Mouse (Mus musculus) cortical plate, adult 2 months (tissue): Measurements from ENCODE around the gene Ranbp9. TPM values are rescaled to one million over a fixed set of nuclear protein-coding genes. Genes with fewer than 3 reads are reported as not detected.

Source experiments
- H3K27ac ChIP-seq: fragments of 200-500 bp; 2 replicates; pipeline ENCODE4 v1.5.1; 2012; ENCODE audit warnings: low read length, control low read depth, inconsistent platforms; ENCODE audit not compliant: insufficient read depth
- H3K4me1 ChIP-seq: fragments of 200-500 bp; 2 replicates; pipeline ENCODE4 v1.6.1; 2011; ENCODE audit warnings: low read length; ENCODE audit not compliant: control insufficient read depth, insufficient read depth
- H3K4me3 ChIP-seq: fragments of 200-500 bp; 2 replicates; pipeline ENCODE4 v1.5.1; 2011; ENCODE audit warnings: mild to moderate bottlenecking, low read length, control low read depth; ENCODE audit not compliant: insufficient read depth
- CTCF ChIP-seq: fragments of 200-500 bp; IDR thresholded peaks from 2 replicates; pipeline ENCODE4 v1.5.1; 2011; ENCODE audit warnings: mild to moderate bottlenecking, control low read depth, low read length; ENCODE audit not compliant: insufficient read depth; ENCODE audit errors: extremely low read depth
- POLR2A ChIP-seq: fragments of 200-500 bp; IDR thresholded peaks from 2 replicates; pipeline ENCODE4 v1.6.1; 2011; ENCODE audit warnings: mild to moderate bottlenecking, low read length, control low read depth; ENCODE audit not compliant: insufficient read depth; ENCODE audit errors: extremely low read depth
- polyA plus RNA-seq: library from polyadenylated mRNA; depleted of rRNA; stranded (reverse); fragments of >200 nt; gene quantifications from 2 replicates; pipeline ENCODE4 v1.2.3, GENCODE M21; 2012

The Ranbp9 gene
- polyA plus RNA-seq, 1 experiment: 70.7 TPM

- Histone ChIP-seq H3K27ac (no peak overlapping the region), H3K4me3 (no peak overlapping the region), H3K4me1 (peaks cover 7% of the 10 kb centered on the region)
- no peak for TF ChIP-seq CTCF
- TF ChIP-seq POLR2A: no peak
These were observed 16.7 kb upstream of the Ranbp9 start for GRCm38 (mm10) chr13:43497769-43498168.

GRCm38 (mm10) chr13:43496660-43497059, 15.6 kb upstream of the Ranbp9 start:
- H3K4me1 ChIP-seq: peaks cover 8% of the 10 kb centered on the region
- no peak overlapping the region for H3K27ac ChIP-seq
- no peak overlapping the region for H3K4me3 ChIP-seq
- TF ChIP-seq POLR2A (no peak), CTCF (no peak)

- H3K4me1 ChIP-seq: peaks cover 8% of the 10 kb centered on the region
- no peak overlapping the region for H3K27ac ChIP-seq
- TF ChIP-seq POLR2A (no peak), CTCF (no peak)
- no peak overlapping the region for H3K4me3 ChIP-seq
These were observed 14.6 kb upstream of the Ranbp9 start for GRCm38 (mm10) chr13:43495645-43496044.

GRCm38 (mm10) chr13:43493725-43494124, 12.6 kb upstream of the Ranbp9 start:
- Histone ChIP-seq H3K4me3 (no peak overlapping the region), H3K4me1 (peaks cover 8% of the 10 kb centered on the region), H3K27ac (peak overlapping the region; percentile 68)
- TF ChIP-seq CTCF (no peak), POLR2A (no peak)

GRCm38 (mm10) chr13:43493058-43493481, 12.0 kb upstream of the Ranbp9 start:
- Histone ChIP-seq H3K4me1 (peaks cover 8% of the 10 kb centered on the region), H3K27ac (peak overlapping the region; percentile 46), H3K4me3 (no peak overlapping the region)
- TF ChIP-seq CTCF (no peak), POLR2A (peak; percentile 58; the same call in 1 of the 2 replicates)

- TF ChIP-seq POLR2A (no peak), CTCF (no peak)
These were observed 5.6 kb upstream of the Ranbp9 start for GRCm38 (mm10) chr13:43486501-43487213.

GRCm38 (mm10) chr13:43485278-43485976, 4.3 kb upstream of the Ranbp9 start:
- Histone ChIP-seq H3K4me1 (peaks cover 3% of the 10 kb centered on the region; the same call in 1 of the 2 replicates), H3K27ac (no peak overlapping the region), H3K4me3 (no peak overlapping the region)
- TF ChIP-seq CTCF (no peak), POLR2A (no peak)

More at GRCm38 (mm10) chr13:43486501-43487213, 5.6 kb upstream of the Ranbp9 start:
- Histone ChIP-seq H3K4me1 (peaks cover 3% of the 10 kb centered on the region; the same call in 1 of the 2 replicates), H3K4me3 (no peak overlapping the region), H3K27ac (no peak overlapping the region)

- peaks cover 4% of the 10 kb centered on the region; the same call in 1 of the 2 replicates for H3K4me1 ChIP-seq
- H3K27ac ChIP-seq: no peak overlapping the region
- H3K4me3 ChIP-seq: no peak overlapping the region
- TF ChIP-seq POLR2A (no peak), CTCF (no peak)
These were observed 1.7 kb upstream of the Ranbp9 start for GRCm38 (mm10) chr13:43482782-43483181.

- Histone ChIP-seq H3K4me1 (peaks cover 6% of the 10 kb centered on the region), H3K27ac (peak overlapping the region; percentile 95), H3K4me3 (peak overlapping the region; percentile 78)
- TF ChIP-seq POLR2A (no peak), CTCF (no peak)
These were observed 770 bp upstream of the Ranbp9 start for GRCm38 (mm10) chr13:43481859-43482245.
